Comparison of ENCODE assay signal across 20 mouse cellular contexts in genomic region chr1:91024464-91024863, GRCm38 (mm10). TPM values are rescaled to one million over a fixed set of nuclear protein-coding genes. Genes with fewer than 3 reads are reported as not detected.
DNase-seq lines count a peak whose midpoint lies in the region; ATAC-seq and TF ChIP-seq lines count a peak whose summit lies in the region.
"Had no signal": no experiment of that assay in that cellular context is flagged by ENCODE, and none has a peak within 500 bp of the region (broad histone marks: within the 10 kb centered on the region; RNA-seq: fewer than 3 reads in every experiment).

No protein-coding gene starts in this region.

- ATAC-seq in heart, postnatal 0 days (ENCODE audit: insufficient read depth, low read depth) = no peak
- no peak for ATAC-seq in intestine, postnatal 0 days
- ATAC-seq: hindbrain, postnatal 0 days had no signal

- no peak overlapping the region for H3K9ac ChIP-seq in heart, postnatal 0 days (replicated peaks; ENCODE audit: low read depth, low read length)
- H3K9ac ChIP-seq in intestine, postnatal 0 days (ENCODE audit: low read depth, low read length) = no peak overlapping the region
- H3K9ac ChIP-seq: liver, embryonic 15.5 days; midbrain, embryonic 12.5 days had no signal

- H3K27me3 ChIP-seq in heart, postnatal 0 days (ENCODE audit: control insufficient read depth, insufficient read depth, low read length) = no peaks in the 10 kb centered on the region
- no peaks in the 10 kb centered on the region for H3K27me3 ChIP-seq in intestine, postnatal 0 days (replicated peaks; ENCODE audit: control insufficient read depth, insufficient read depth, low read length)
- H3K27me3 ChIP-seq: CH12.LX; liver, embryonic 15.5 days; midbrain, embryonic 12.5 days; Patski had no signal

- H3K9me3 ChIP-seq in heart, postnatal 0 days (replicated peaks; ENCODE audit: control insufficient read depth, low read length) = no peaks in the 10 kb centered on the region
- H3K9me3 ChIP-seq in intestine, postnatal 0 days (ENCODE audit: control insufficient read depth) = no peaks in the 10 kb centered on the region
- H3K9me3 ChIP-seq: liver, embryonic 15.5 days had no signal

- H3K36me3 ChIP-seq in heart, postnatal 0 days (replicated peaks; ENCODE audit: control insufficient read depth, insufficient read depth, low read length) = peaks cover 15% of the 10 kb centered on the region; the same call in 1 of the 2 replicates
- H3K36me3 ChIP-seq in intestine, postnatal 0 days (ENCODE audit: control insufficient read depth, insufficient read depth) = no peaks in the 10 kb centered on the region
- H3K36me3 ChIP-seq: liver, embryonic 15.5 days; midbrain, embryonic 12.5 days had no signal

- intact Hi-C loops in heart, postnatal 25 days (cut with DNase I) = loop anchor here (5.0 kb wide), 1 partner anchor 52 kb away; no protein-coding TSS in a partner anchor

- no peak overlapping the region for H3K4me3 ChIP-seq in heart, postnatal 0 days (ENCODE audit: low read depth, low read length)
- H3K4me3 ChIP-seq in intestine, postnatal 0 days (ENCODE audit: low read depth, low read length) = no peak overlapping the region
- H3K4me3 ChIP-seq: embryonic facial prominence, embryonic 10.5 days; liver, embryonic 15.5 days; midbrain, embryonic 12.5 days had no signal

- DNase-seq in heart, postnatal 0 days (ENCODE audit: low spot score) = no peak
- no peak for DNase-seq in heart, postnatal 25 days (ENCODE audit: low spot score)
- DNase-seq in 3T3-L1 (ENCODE audit: low read depth, low spot score) (peak; percentile 70), ES-CJ7 (ENCODE audit: low read depth, low spot score) (peak; percentile 19)
- DNase-seq in adrenal gland, postnatal 10 days = no peak
- no peak for DNase-seq in thymus, postnatal 10 days (ENCODE audit: low spot score in 2 of 2)
- DNase-seq: cerebellum, postnatal 25 days; kidney, postnatal 25 days; right cerebral cortex, postnatal 14 days; thymus, postnatal 14 days had no signal

- TF ChIP-seq CTCF in heart, postnatal 0 days (IDR thresholded peaks at IDR 0.05; ENCODE audit: low read depth) = no peak
- TF ChIP-seq CTCF in intestine, postnatal 0 days (IDR thresholded peaks at IDR 0.05; ENCODE audit: low read depth) = no peak

- peaks cover 36% of the 10 kb centered on the region for H3K4me1 ChIP-seq in heart, postnatal 0 days (ENCODE audit: control insufficient read depth, insufficient read depth)
- peaks cover 4% of the 10 kb centered on the region; the same call in 1 of the 2 replicates for H3K4me1 ChIP-seq in intestine, postnatal 0 days (replicated peaks; ENCODE audit: control insufficient read depth, insufficient read depth, low read length)
- H3K4me1 ChIP-seq: embryonic facial prominence, embryonic 10.5 days; liver, embryonic 15.5 days; midbrain, embryonic 12.5 days had no signal

- WGBS in heart, postnatal 0 days = 64% methylated on average over 3 of the region's 3 CpGs
- WGBS in intestine, postnatal 0 days = 48% methylated on average over 3 of the region's 3 CpGs

- no peak overlapping the region for H3K4me2 ChIP-seq in heart, postnatal 0 days (ENCODE audit: low read depth, low read length)
- peak overlapping the region; percentile 17; the same call in 1 of the 2 replicates for H3K4me2 ChIP-seq in intestine, postnatal 0 days (replicated peaks; ENCODE audit: low read depth)
- H3K4me2 ChIP-seq: liver, embryonic 15.5 days; midbrain, embryonic 12.5 days had no signal

- peak overlapping the region; percentile 92 for H3K27ac ChIP-seq in heart, postnatal 0 days (ENCODE audit: low read depth)
- H3K27ac ChIP-seq in intestine, postnatal 0 days (ENCODE audit: low read depth, low read length) = peak overlapping the region; percentile 68
- H3K27ac ChIP-seq: embryonic facial prominence, embryonic 10.5 days; hindbrain, postnatal 0 days; liver, embryonic 15.5 days; midbrain, embryonic 12.5 days had no signal

- TF ChIP-seq EP300 in heart, postnatal 0 days (IDR thresholded peaks at IDR 0.05; ENCODE audit: low read depth) = no peak

RNA-seq across cellular contexts. Expression of gene Lrrfip1, which starts 25.9 kb away (rescaled TPM):
- total RNA-seq in heart, postnatal 0 days (2014; rRNA removed; ENCODE audit: low replicate concordance) = 120 and 135 TPM in 2 replicates
- 140 and 168 TPM in 2 replicates for polyA plus RNA-seq in heart, postnatal 0 days (2015; fragmentation: Nextera tagmentation; extraction: Ambion mirVana)
- total RNA-seq in heart, postnatal 25 days (2021) = 10 to 100 TPM; 81.3 to 98.0 TPM
- 79.2 and 85.3 TPM in 2 replicates for polyA plus RNA-seq in intestine, postnatal 0 days (2015; fragmentation: Nextera tagmentation; extraction: Ambion mirVana)
- total RNA-seq in adrenal gland, postnatal 10 days (2021) = 10 to 100 TPM; 42.7 to 57.2 TPM

RNA-seq across cellular contexts. Expression of gene Rab17, which starts 55.0 kb away (rescaled TPM):
- 7.1 and 8.4 TPM in 2 replicates for total RNA-seq in heart, postnatal 0 days (2014; rRNA removed; ENCODE audit: low replicate concordance)
- polyA plus RNA-seq in heart, postnatal 0 days (2015; fragmentation: Nextera tagmentation; extraction: Ambion mirVana) = 5.1 and 5.6 TPM in 2 replicates
- 1 to 10 TPM; 2.1 to 3.2 TPM for total RNA-seq in heart, postnatal 25 days (2021)
- 75.4 and 93.3 TPM in 2 replicates for polyA plus RNA-seq in intestine, postnatal 0 days (2015; fragmentation: Nextera tagmentation; extraction: Ambion mirVana)
- 1 to 10 TPM; 2.1 to 2.8 TPM for total RNA-seq in adrenal gland, postnatal 10 days (2021)
- total RNA-seq: adrenal gland, adult 18-20 months; gastrocnemius, postnatal 36 days; hindbrain, postnatal 0 days; layer of hippocampus, postnatal 14 days had no signal
- polyA plus RNA-seq: hindbrain, postnatal 0 days; midbrain, embryonic 12.5 days had no signal

Comparison
In these comparisons a context has a peak if more than half of its experiments do, and no peak if none do; other contexts are left out.
1. DNase-seq: peak in 3T3-L1 (single experiment) and ES-CJ7 (single experiment); none in heart, postnatal 0 days (single experiment), heart, postnatal 25 days (single experiment), adrenal gland, postnatal 10 days (single experiment) and thymus, postnatal 10 days (0 of 2).